Mouse (Mus musculus): Measurements from ENCODE around the gene Gm20388.

GRCm38 (mm10) chr8:121174178-121174577, 1263.5 kb downstream of the Gm20388 start:
- TF ChIP-seq POLR2A (IDR thresholded peaks at IDR 0.05; ENCODE audit: insufficient read depth, low read depth, low read length) (no peak), CTCF (IDR thresholded peaks at IDR 0.05; ENCODE audit: insufficient read depth, low read depth, low read length) (no peak)

All from olfactory bulb, adult 2 months (tissue).